Mouse (Mus musculus): ENCODE data around the gene Synpo2. TPM values are rescaled to one million over a fixed set of nuclear protein-coding genes. Genes with fewer than 3 reads are reported as not detected.

The Synpo2 gene
- polyA plus RNA-seq (2014; fragmentation: Illumina TruSeq; extraction: RNeasy Lipid Tissue Mini Kit (QIAGEN cat#74804); ENCODE audit: low replicate concordance) = 90.4 TPM

DNA sequence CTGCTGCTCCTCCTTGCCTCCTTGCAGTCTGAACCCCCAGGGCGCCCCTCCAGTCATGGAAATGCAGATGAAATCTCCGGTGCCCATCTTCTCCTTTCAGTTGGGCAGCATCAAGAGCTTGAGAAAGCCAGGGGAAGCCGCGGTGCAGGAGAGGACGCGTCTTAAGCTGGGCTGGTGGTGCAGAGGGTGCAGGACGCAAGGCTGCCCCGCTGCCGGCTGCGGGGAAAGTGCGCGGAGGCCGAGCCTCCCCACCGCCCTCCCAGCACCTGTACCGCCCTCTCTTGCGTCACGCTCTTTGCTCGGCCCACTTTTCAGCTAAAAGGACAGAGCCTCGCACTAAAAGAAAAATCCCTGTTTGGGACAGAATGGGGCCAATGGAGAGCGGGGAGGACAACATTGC lies at the start of gene Synpo2:
Gene Synpo2, minus strand, starts transcription at position 229 of the 400 bp plus-strand sequence.

DNA sequence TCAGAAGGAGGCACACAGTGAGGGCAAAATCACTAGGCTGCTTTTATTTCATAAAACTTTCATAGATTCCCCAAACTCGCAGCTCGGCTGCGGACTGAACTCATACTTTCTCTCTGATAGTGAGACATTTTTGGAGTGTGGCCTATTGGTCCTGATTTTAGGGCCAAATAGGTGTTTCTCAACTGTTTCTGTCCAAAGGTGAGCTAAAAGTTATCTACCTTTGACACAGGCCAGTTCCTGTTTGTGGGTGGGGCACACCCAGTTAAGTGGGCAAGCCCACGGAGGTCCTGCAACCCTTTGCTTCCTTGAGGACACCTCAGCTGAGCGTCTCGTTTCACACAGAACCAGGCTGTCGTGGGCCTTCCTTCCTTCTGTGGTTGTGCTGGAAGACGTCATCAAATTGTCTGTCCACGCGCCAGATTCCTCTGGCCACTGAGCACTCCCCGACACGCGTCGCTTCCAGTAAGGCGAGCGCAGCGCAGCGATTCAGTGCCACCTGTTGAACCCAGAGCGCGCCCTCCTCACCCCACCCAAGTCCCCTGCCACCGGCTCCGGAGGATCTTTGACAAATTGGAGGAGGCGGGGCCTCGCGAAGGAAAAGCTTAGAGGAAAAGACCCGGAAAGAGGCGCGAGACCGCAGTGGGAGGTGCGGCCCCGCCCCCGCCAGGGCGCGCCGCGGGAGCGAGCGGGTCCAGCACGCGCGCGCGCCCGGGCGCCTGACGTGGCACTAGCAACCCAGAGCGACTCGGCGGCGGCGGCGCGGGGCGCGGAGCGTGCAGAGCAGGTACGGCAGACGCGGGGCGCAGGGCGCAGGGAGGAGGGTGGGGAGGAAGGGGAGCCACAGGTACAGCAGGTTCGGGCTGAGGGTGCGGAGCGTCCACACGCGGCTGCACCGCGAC lies 31.1 kb upstream of the Synpo2 start, which contains the start of gene Sec24d:
Gene Sec24d, plus strand, starts transcription at position 703 of the 899 bp plus-strand sequence.

DNA sequence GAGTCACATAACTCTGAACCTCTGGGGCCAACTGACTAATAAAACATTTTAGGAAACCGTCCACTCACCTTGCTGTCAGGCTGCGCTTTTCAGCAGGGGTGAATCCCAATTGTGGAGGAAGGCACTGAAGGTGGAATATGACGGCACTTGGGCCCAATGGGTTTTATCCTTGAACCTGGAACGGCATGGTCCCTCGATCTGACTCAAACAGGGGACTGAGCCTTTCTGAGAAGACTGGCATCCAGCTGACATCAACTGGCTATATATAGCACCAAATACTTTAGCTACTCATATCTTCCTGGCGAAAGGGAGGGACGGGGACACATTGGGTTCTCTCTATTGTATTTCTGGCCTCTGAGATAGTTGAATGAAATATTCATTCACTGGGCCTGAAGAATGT lies 201.2 kb downstream of the Synpo2 start, which contains the start of gene Myoz2:
Gene Myoz2, minus strand, starts transcription at position 264 of the 400 bp plus-strand sequence.

Other genes with a start within 250 kb of the Synpo2 start
- gene Myoz2, start 201.1 kb downstream of the Synpo2 start, polyA plus RNA-seq (2014; fragmentation: Illumina TruSeq; extraction: RNeasy Lipid Tissue Mini Kit (QIAGEN cat#74804); ENCODE audit: low replicate concordance) = not detected
- 321 TPM for gene Sec24d, start 31.3 kb upstream of the Synpo2 start, polyA plus RNA-seq (2014; fragmentation: Illumina TruSeq; extraction: RNeasy Lipid Tissue Mini Kit (QIAGEN cat#74804); ENCODE audit: low replicate concordance)
- 33.3 TPM for gene Mettl14, start 150.0 kb upstream of the Synpo2 start, polyA plus RNA-seq (2014; fragmentation: Illumina TruSeq; extraction: RNeasy Lipid Tissue Mini Kit (QIAGEN cat#74804); ENCODE audit: low replicate concordance)
- 0.52 TPM for gene Prss12, start 210.8 kb upstream of the Synpo2 start, polyA plus RNA-seq (2014; fragmentation: Illumina TruSeq; extraction: RNeasy Lipid Tissue Mini Kit (QIAGEN cat#74804); ENCODE audit: low replicate concordance)

Data from small intestine, adult 10 weeks (tissue).